Mouse (Mus musculus): ENCODE data around the gene Zfp628. TPM values are rescaled to one million over a fixed set of nuclear protein-coding genes. Genes with fewer than 3 reads are reported as not detected.

Gene Zfp628
- polyA plus RNA-seq, 1 experiment from 2014 or later, result 5.1 TPM

GRCm38 (mm10) chr7:4925441-4926381, 10.7 kb downstream of the Zfp628 start, which contains the start of gene Ssc5d:
TSS of gene Ssc5d (plus strand) at chr7:4925785.
- H3K4me3 ChIP-seq (replicated peaks; ENCODE audit: low read depth, low read length), result no peak within 1 kb of the TSS
- ATAC-seq (ENCODE audit: low FRiP score, low TSS enrichment) (peak; percentile 12; the same call in 1 of the 2 replicates), DNase-seq (peak; percentile 52)
- H3K27ac ChIP-seq (replicated peaks; ENCODE audit: low read depth, low read length), result peak within 1 kb of the TSS; percentile 98
- no peaks in the 10 kb centered on the region for H3K9me3 ChIP-seq (ENCODE audit: control insufficient read depth, low read length)
- WGBS, result under 1% methylated on average over 6 of the region's 6 CpGs
- H3K36me3 ChIP-seq (ENCODE audit: control insufficient read depth, insufficient read depth, low read length), result peaks cover 2% of the 10 kb centered on the region
- H3K4me1 ChIP-seq (ENCODE audit: control insufficient read depth, insufficient read depth, low read length), result peaks cover 47% of the 10 kb centered on the region
- peak within 1 kb of the TSS; percentile 68; the same call in 1 of the 2 replicates for H3K9ac ChIP-seq (replicated peaks; ENCODE audit: low read length)
- no peaks in the 10 kb centered on the region for H3K27me3 ChIP-seq (ENCODE audit: control insufficient read depth, insufficient read depth, low read length)
- H3K4me2 ChIP-seq (ENCODE audit: low read length), result peak within 1 kb of the TSS; percentile 91

- no peaks in the 10 kb centered on the region for H3K36me3 ChIP-seq (ENCODE audit: control insufficient read depth, insufficient read depth, low read length)
- no peak overlapping the region for H3K4me2 ChIP-seq (ENCODE audit: low read length)
- no peak overlapping the region; the same call in 1 of the 2 replicates for H3K9ac ChIP-seq (replicated peaks; ENCODE audit: low read length)
- ATAC-seq (ENCODE audit: low FRiP score, low TSS enrichment) (no peak), DNase-seq (no peak)
- H3K9me3 ChIP-seq (ENCODE audit: control insufficient read depth, low read length), result no peaks in the 10 kb centered on the region
- H3K27ac ChIP-seq (replicated peaks; ENCODE audit: low read depth, low read length), result no peak overlapping the region
- no peaks in the 10 kb centered on the region for H3K27me3 ChIP-seq (ENCODE audit: control insufficient read depth, insufficient read depth, low read length)
- peaks cover 37% of the 10 kb centered on the region for H3K4me1 ChIP-seq (ENCODE audit: control insufficient read depth, insufficient read depth, low read length)
- H3K4me3 ChIP-seq (replicated peaks; ENCODE audit: low read depth, low read length), result no peak overlapping the region
- 81% methylated on average over 16 of the region's 16 CpGs for WGBS
Observed at GRCm38 (mm10) chr7:4926849-4927248, 11.8 kb downstream of the Zfp628 start.

- H3K27me3 ChIP-seq (ENCODE audit: control insufficient read depth, insufficient read depth, low read length), result no peaks in the 10 kb centered on the region
- no peaks in the 10 kb centered on the region for H3K36me3 ChIP-seq (ENCODE audit: control insufficient read depth, insufficient read depth, low read length)
- H3K9ac ChIP-seq (replicated peaks; ENCODE audit: low read length), result no peak overlapping the region
- peaks cover 31% of the 10 kb centered on the region for H3K4me1 ChIP-seq (ENCODE audit: control insufficient read depth, insufficient read depth, low read length)
- no peak overlapping the region for H3K4me2 ChIP-seq (ENCODE audit: low read length)
- WGBS, result 67% methylated on average over 8 of the region's 8 CpGs
- H3K27ac ChIP-seq (replicated peaks; ENCODE audit: low read depth, low read length), result no peak overlapping the region
- no peak for DNase-seq
- H3K4me3 ChIP-seq (replicated peaks; ENCODE audit: low read depth, low read length), result no peak overlapping the region
- no peaks in the 10 kb centered on the region for H3K9me3 ChIP-seq (ENCODE audit: control insufficient read depth, low read length)
- no peak for ATAC-seq (ENCODE audit: low FRiP score, low TSS enrichment)
Observed at GRCm38 (mm10) chr7:4927711-4928110, 12.7 kb downstream of the Zfp628 start.

- Histone ChIP-seq H3K27me3 (ENCODE audit: control insufficient read depth, insufficient read depth, low read length) (no peaks in the 10 kb centered on the region), H3K4me1 (ENCODE audit: control insufficient read depth, insufficient read depth, low read length) (peaks cover 26% of the 10 kb centered on the region), H3K27ac (replicated peaks; ENCODE audit: low read depth, low read length) (no peak overlapping the region), H3K4me2 (ENCODE audit: low read length) (no peak overlapping the region), H3K9ac (replicated peaks; ENCODE audit: low read length) (no peak overlapping the region), H3K36me3 (ENCODE audit: control insufficient read depth, insufficient read depth, low read length) (no peaks in the 10 kb centered on the region), H3K4me3 (replicated peaks; ENCODE audit: low read depth, low read length) (no peak overlapping the region), H3K9me3 (ENCODE audit: control insufficient read depth, low read length) (no peaks in the 10 kb centered on the region)
- ATAC-seq (ENCODE audit: low FRiP score, low TSS enrichment) (no peak), DNase-seq (no peak)
- WGBS, result 87% methylated on average over 17 of the region's 17 CpGs
Observed at GRCm38 (mm10) chr7:4928323-4928722, 13.3 kb downstream of the Zfp628 start.

- WGBS, result 75% methylated on average over 12 of the region's 12 CpGs
Observed at GRCm38 (mm10) chr7:4933103-4933502, 18.1 kb downstream of the Zfp628 start.

GRCm38 (mm10) chr7:4934160-4934914, 19.3 kb downstream of the Zfp628 start:
- ATAC-seq (ENCODE audit: low FRiP score, low TSS enrichment), result no peak
- Histone ChIP-seq H3K27ac (replicated peaks; ENCODE audit: low read depth, low read length) (no peak overlapping the region), H3K4me1 (ENCODE audit: control insufficient read depth, insufficient read depth, low read length) (no peaks in the 10 kb centered on the region), H3K36me3 (ENCODE audit: control insufficient read depth, insufficient read depth, low read length) (no peaks in the 10 kb centered on the region), H3K9me3 (ENCODE audit: control insufficient read depth, low read length) (peaks cover 4% of the 10 kb centered on the region; the same call in 1 of the 2 replicates), H3K4me3 (replicated peaks; ENCODE audit: low read depth, low read length) (no peak overlapping the region), H3K27me3 (ENCODE audit: control insufficient read depth, insufficient read depth, low read length) (no peaks in the 10 kb centered on the region), H3K9ac (replicated peaks; ENCODE audit: low read length) (no peak overlapping the region), H3K4me2 (ENCODE audit: low read length) (no peak overlapping the region)
- DNase-seq, result no peak
- 88% methylated on average over 4 of the region's 4 CpGs for WGBS

More at GRCm38 (mm10) chr7:4933103-4933502, 18.1 kb downstream of the Zfp628 start:
- no peak for DNase-seq
- Histone ChIP-seq H3K9me3 (ENCODE audit: control insufficient read depth, low read length) (peaks cover 4% of the 10 kb centered on the region; the same call in 1 of the 2 replicates), H3K4me3 (replicated peaks; ENCODE audit: low read depth, low read length) (no peak overlapping the region), H3K9ac (replicated peaks; ENCODE audit: low read length) (no peak overlapping the region), H3K4me1 (ENCODE audit: control insufficient read depth, insufficient read depth, low read length) (no peaks in the 10 kb centered on the region), H3K36me3 (ENCODE audit: control insufficient read depth, insufficient read depth, low read length) (no peaks in the 10 kb centered on the region), H3K27ac (replicated peaks; ENCODE audit: low read depth, low read length) (no peak overlapping the region), H3K27me3 (ENCODE audit: control insufficient read depth, insufficient read depth, low read length) (no peaks in the 10 kb centered on the region), H3K4me2 (ENCODE audit: low read length) (no peak overlapping the region)
- ATAC-seq (ENCODE audit: low FRiP score, low TSS enrichment), result no peak

GRCm38 (mm10) chr7:4936832-4937231, 21.8 kb downstream of the Zfp628 start:
- Histone ChIP-seq H3K4me3 (replicated peaks; ENCODE audit: low read depth, low read length) (no peak overlapping the region), H3K9me3 (ENCODE audit: control insufficient read depth, low read length) (peaks cover 4% of the 10 kb centered on the region; the same call in 1 of the 2 replicates), H3K27ac (replicated peaks; ENCODE audit: low read depth, low read length) (no peak overlapping the region), H3K27me3 (ENCODE audit: control insufficient read depth, insufficient read depth, low read length) (no peaks in the 10 kb centered on the region), H3K4me2 (ENCODE audit: low read length) (no peak overlapping the region), H3K4me1 (ENCODE audit: control insufficient read depth, insufficient read depth, low read length) (no peaks in the 10 kb centered on the region), H3K9ac (replicated peaks; ENCODE audit: low read length) (no peak overlapping the region), H3K36me3 (ENCODE audit: control insufficient read depth, insufficient read depth, low read length) (no peaks in the 10 kb centered on the region)
- WGBS, result 82% methylated on average over 10 of the region's 10 CpGs
- ATAC-seq (ENCODE audit: low FRiP score, low TSS enrichment) (no peak), DNase-seq (no peak)

GRCm38 (mm10) chr7:4937392-4937791, 22.4 kb downstream of the Zfp628 start:
- no peak for ATAC-seq (ENCODE audit: low FRiP score, low TSS enrichment)
- no peak overlapping the region for H3K9ac ChIP-seq (replicated peaks; ENCODE audit: low read length)

More at GRCm38 (mm10) chr7:4937392-4937791, 22.4 kb downstream of the Zfp628 start:
- Histone ChIP-seq H3K36me3 (ENCODE audit: control insufficient read depth, insufficient read depth, low read length) (no peaks in the 10 kb centered on the region), H3K27me3 (ENCODE audit: control insufficient read depth, insufficient read depth, low read length) (no peaks in the 10 kb centered on the region), H3K9me3 (ENCODE audit: control insufficient read depth, low read length) (peaks cover 4% of the 10 kb centered on the region; the same call in 1 of the 2 replicates), H3K4me1 (ENCODE audit: control insufficient read depth, insufficient read depth, low read length) (no peaks in the 10 kb centered on the region), H3K4me3 (replicated peaks; ENCODE audit: low read depth, low read length) (no peak overlapping the region), H3K4me2 (ENCODE audit: low read length) (no peak overlapping the region), H3K27ac (replicated peaks; ENCODE audit: low read depth, low read length) (no peak overlapping the region)
- WGBS, result 85% methylated on average over 11 of the region's 11 CpGs
- DNase-seq, result no peak
